Mouse (Mus musculus) MEL (cell line): ENCODE measurements around the gene Morc2a. TPM values are rescaled to one million over a fixed set of nuclear protein-coding genes. Genes with fewer than 3 reads are reported as not detected.
"Not testable (repeated sequence)": the region's sequence is repeated elsewhere in the genome, so short reads cannot be mapped to it uniquely, and the experiment has no call there.

ENCODE experiments used
- DNase-seq: peaks from one replicate; pipeline ENCODE4 v3.0.0; 2011; ENCODE audit warnings: low read depth, low spot score
- H3K27ac ChIP-seq: 2 replicates; pipeline ENCODE4 v1.5.1; 2012; ENCODE audit warnings: low read depth, mild to moderate bottlenecking, control low read depth, low read length, moderate library complexity; ENCODE audit not compliant: control insufficient read depth
- H3K27me3 ChIP-seq, 2 experiments: fragments of 150-350 bp in 1 of 2; sonication (generic) in 1 of 2; 2 replicates each; pipeline ENCODE4 v1.6.1; 2012; ENCODE audit warnings: low read length in 2 of 2, mild to moderate bottlenecking in 2 of 2, improper control_type of control experiment in 1 of 2, moderate library complexity in 1 of 2; ENCODE audit not compliant: insufficient read depth in 2 of 2, control insufficient read depth in 1 of 2
- H3K36me3 ChIP-seq, 2 experiments: 2 replicates each; pipeline ENCODE4 v1.6.1; 2012 to 2014; ENCODE audit warnings: low read length in 2 of 2, improper control_type of control experiment in 1 of 2, inconsistent platforms in 1 of 2, mild to moderate bottlenecking in 1 of 2; ENCODE audit not compliant: insufficient read depth in 2 of 2, control insufficient read depth in 1 of 2
- H3K4me1 ChIP-seq, 2 experiments: fragments of 150-350 bp in 1 of 2; sonication (generic) in 1 of 2; 2 replicates each; pipeline ENCODE4 v1.6.1; 2012; ENCODE audit warnings: low read length in 2 of 2, improper control_type of control experiment in 1 of 2, mild to moderate bottlenecking in 1 of 2; ENCODE audit not compliant: insufficient read depth in 2 of 2, control insufficient read depth in 1 of 2
- H3K4me3 ChIP-seq, 2 experiments: fragments of 150-350 bp in 1 of 2; sonication (generic) in 1 of 2; 2 replicates each; pipeline ENCODE4 v1.5.1; 2012; ENCODE audit warnings: low read depth in 2 of 2, low read length in 2 of 2, mild to moderate bottlenecking in 2 of 2, moderate library complexity in 2 of 2, control low read depth in 1 of 2, improper control_type of control experiment in 1 of 2; ENCODE audit not compliant: control insufficient read depth in 1 of 2, insufficient read depth in 1 of 2
- H3K79me2 ChIP-seq: 2 replicates; pipeline ENCODE4 v1.6.1; 2012; ENCODE audit warnings: mild to moderate bottlenecking, low read length, moderate library complexity; ENCODE audit not compliant: control insufficient read depth, poor library complexity, insufficient read depth
- H3K9ac ChIP-seq: 2 replicates; pipeline ENCODE4 v1.6.1; 2012; ENCODE audit warnings: low read depth, mild to moderate bottlenecking, control low read depth, low read length, moderate library complexity; ENCODE audit not compliant: control insufficient read depth, poor library complexity, severe bottlenecking
- H3K9me3 ChIP-seq: fragments of 150-350 bp; sonication (generic); replicated peaks from 2 replicates; pipeline ENCODE4 v1.6.1; 2012; ENCODE audit warnings: mild to moderate bottlenecking, low read length, improper control_type of control experiment, moderate library complexity; ENCODE audit not compliant: insufficient read depth
- BHLHE40 ChIP-seq: IDR thresholded peaks from 2 replicates; pipeline ENCODE4 v1.6.1; 2012; ENCODE audit warnings: low read depth, mild to moderate bottlenecking, inconsistent platforms, low read length, improper control_type of control experiment, borderline replicate concordance
- CHD2 ChIP-seq: IDR thresholded peaks from 2 replicates; pipeline ENCODE4 v1.6.1; 2011; ENCODE audit warnings: low read length, improper control_type of control experiment
- E2F4 ChIP-seq: IDR thresholded peaks from 2 replicates; pipeline ENCODE4 v1.6.1; 2011; ENCODE audit warnings: low read depth, low read length, improper control_type of control experiment, borderline replicate concordance
- EP300 ChIP-seq, 2 experiments: IDR thresholded peaks; 2 replicates each; pipeline ENCODE4 v1.6.1; 2011; ENCODE audit warnings: improper control_type of control experiment in 2 of 2, low read length in 2 of 2, low read depth in 1 of 2, mild to moderate bottlenecking in 1 of 2
- GABPA ChIP-seq: IDR thresholded peaks from 2 replicates; pipeline ENCODE4 v1.6.1; 2012; ENCODE audit warnings: low read depth, mild to moderate bottlenecking, inconsistent platforms, low read length, improper control_type of control experiment, moderate library complexity
- GATA1 ChIP-seq: IDR thresholded peaks from 2 replicates; pipeline ENCODE4 v1.6.1; 2011; ENCODE audit warnings: low read depth, low read length, improper control_type of control experiment
- KAT2A ChIP-seq: conservative IDR thresholded peaks from 2 replicates; pipeline ENCODE4 v1.6.1; 2012; ENCODE audit warnings: low read depth, low read length, improper control_type of control experiment, inconsistent platforms
- MAX ChIP-seq: IDR thresholded peaks from 2 replicates; pipeline ENCODE4 v1.6.1; 2011; ENCODE audit warnings: low read length, improper control_type of control experiment
- MEF2A ChIP-seq: IDR thresholded peaks from 2 replicates; pipeline ENCODE4 v1.6.1; 2014; ENCODE audit warnings: low read depth, mild to moderate bottlenecking, inconsistent platforms, low read length, improper control_type of control experiment; ENCODE audit not compliant: poor library complexity, insufficient replicate concordance, severe bottlenecking; ENCODE audit errors: extremely low read depth
- MYC ChIP-seq: IDR thresholded peaks from 2 replicates; pipeline ENCODE4 v1.6.1; 2011; ENCODE audit warnings: low read depth, mild to moderate bottlenecking, low read length, improper control_type of control experiment, moderate library complexity
- NRF1 ChIP-seq: IDR thresholded peaks from 2 replicates; pipeline ENCODE4 v1.6.1; 2014; ENCODE audit warnings: low read depth, mild to moderate bottlenecking, inconsistent platforms, low read length, improper control_type of control experiment, moderate library complexity; ENCODE audit not compliant: poor library complexity, insufficient read depth, severe bottlenecking
- POLR2A ChIP-seq, 2 experiments: IDR thresholded peaks; 2 replicates each; pipeline ENCODE4 v1.6.1; 2011 to 2012; ENCODE audit warnings: low read length in 2 of 2, mild to moderate bottlenecking in 2 of 2, control low read depth in 1 of 2, improper control_type of control experiment in 1 of 2, low read depth in 1 of 2, moderate library complexity in 1 of 2; ENCODE audit not compliant: control insufficient read depth in 1 of 2, insufficient read depth in 1 of 2, poor library complexity in 1 of 2
- RAD21 ChIP-seq: IDR thresholded peaks from 2 replicates; pipeline ENCODE4 v1.6.1; 2011; ENCODE audit warnings: mild to moderate bottlenecking, low read depth, low read length, improper control_type of control experiment
- SIN3A ChIP-seq: IDR thresholded peaks from 2 replicates; pipeline ENCODE4 v1.6.1; 2012; ENCODE audit warnings: low read length, improper control_type of control experiment, inconsistent platforms
- TAL1 ChIP-seq: IDR thresholded peaks from 2 replicates; pipeline ENCODE4 v1.6.1; 2012; ENCODE audit warnings: mild to moderate bottlenecking, inconsistent platforms, low read length, moderate library complexity, mixed read lengths
- TBP ChIP-seq: IDR thresholded peaks from 2 replicates; pipeline ENCODE4 v1.8.0; 2011; ENCODE audit warnings: low read depth, low read length, improper control_type of control experiment
- TCF12 ChIP-seq: IDR thresholded peaks from 2 replicates; pipeline ENCODE4 v1.6.1; 2014; ENCODE audit warnings: low read depth, mild to moderate bottlenecking, inconsistent platforms, low read length, improper control_type of control experiment, moderate library complexity
- USF1 ChIP-seq: IDR thresholded peaks from 2 replicates; pipeline ENCODE4 v1.6.1; 2014; ENCODE audit warnings: low read depth, mild to moderate bottlenecking, inconsistent platforms, low read length, improper control_type of control experiment, moderate library complexity
- USF2 ChIP-seq, 2 experiments: IDR thresholded peaks; 2 replicates each; pipeline ENCODE4 v1.6.1; 2011 to 2012; ENCODE audit warnings: improper control_type of control experiment in 2 of 2, low read length in 2 of 2, borderline replicate concordance in 1 of 2, inconsistent platforms in 1 of 2, low read depth in 1 of 2, mild to moderate bottlenecking in 1 of 2; ENCODE audit not compliant: insufficient read depth in 1 of 2
- ZC3H11A ChIP-seq: IDR thresholded peaks from 2 replicates; pipeline ENCODE4 v1.6.1; 2012; ENCODE audit warnings: low read depth, mild to moderate bottlenecking, inconsistent platforms, low read length, improper control_type of control experiment
- ZNF384 ChIP-seq: IDR thresholded peaks from 2 replicates; pipeline ENCODE4 v1.6.1; 2012; ENCODE audit warnings: low read depth, mild to moderate bottlenecking, inconsistent platforms, low read length, improper control_type of control experiment
- polyA plus RNA-seq, 2 experiments: library from polyadenylated mRNA; stranded (reverse) in 1 of 2; unstranded in 1 of 2; fragments of >175 nt in 1 of 2; fragments of >200 nt in 1 of 2; gene quantifications; 2 replicates each; pipeline versions ENCODE4 v1.2.1 to v1.2.4; 2012; ENCODE audit warnings: low replicate concordance in 2 of 2, low read depth in 1 of 2; ENCODE audit not compliant: insufficient read length in 2 of 2, insufficient read depth in 1 of 2, missing spikeins in 1 of 2
- total RNA-seq: library from RNA; depleted of rRNA; stranded (reverse); fragments of 300-350 nt; gene quantifications from 2 replicates; pipeline ENCODE4 v1.2.3, GENCODE M21; 2012

Morc2a gene
- total and polyA plus RNA-seq, 3 experiments, result 14.7 to 25.6 (median 23.4) TPM

DNA sequence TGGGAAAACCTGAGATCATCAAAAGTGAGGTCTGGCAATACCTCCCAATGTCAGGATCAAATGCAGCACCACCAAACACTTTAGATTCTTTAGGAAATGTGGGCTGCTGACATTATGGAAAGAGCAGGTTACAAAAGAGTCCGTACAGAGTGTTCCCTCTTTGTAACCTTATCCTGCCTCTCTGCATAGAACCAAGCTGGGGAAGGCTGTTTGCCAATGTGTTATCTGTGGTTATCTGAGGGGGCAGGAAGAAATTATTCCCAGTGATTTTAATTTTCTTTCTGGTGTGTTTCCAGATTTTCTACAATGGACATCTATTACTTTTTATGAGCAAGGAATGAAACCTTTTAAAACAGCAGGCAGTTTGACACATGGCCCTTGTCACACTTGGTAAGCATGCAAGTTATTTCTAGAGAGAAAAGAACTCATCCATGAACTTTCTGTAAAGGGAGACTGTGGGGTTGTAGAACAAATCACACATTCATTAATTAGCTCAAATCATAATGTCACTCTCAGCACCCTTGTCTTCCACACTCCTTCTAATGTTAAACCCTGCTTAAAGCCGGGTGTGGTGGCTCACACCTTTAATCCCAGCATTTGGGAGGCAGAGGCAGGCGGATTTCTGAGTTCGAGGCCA is 24.5 kb upstream of the Morc2a start:
- H3K4me3 ChIP-seq, result no peak overlapping the region
- H3K27me3 ChIP-seq, result peaks cover 1 to 4% of the 10 kb centered on the region in 2 experiments; a peak in 3 of 4 replicates
- H3K27ac ChIP-seq, result no peak overlapping the region

DNA sequence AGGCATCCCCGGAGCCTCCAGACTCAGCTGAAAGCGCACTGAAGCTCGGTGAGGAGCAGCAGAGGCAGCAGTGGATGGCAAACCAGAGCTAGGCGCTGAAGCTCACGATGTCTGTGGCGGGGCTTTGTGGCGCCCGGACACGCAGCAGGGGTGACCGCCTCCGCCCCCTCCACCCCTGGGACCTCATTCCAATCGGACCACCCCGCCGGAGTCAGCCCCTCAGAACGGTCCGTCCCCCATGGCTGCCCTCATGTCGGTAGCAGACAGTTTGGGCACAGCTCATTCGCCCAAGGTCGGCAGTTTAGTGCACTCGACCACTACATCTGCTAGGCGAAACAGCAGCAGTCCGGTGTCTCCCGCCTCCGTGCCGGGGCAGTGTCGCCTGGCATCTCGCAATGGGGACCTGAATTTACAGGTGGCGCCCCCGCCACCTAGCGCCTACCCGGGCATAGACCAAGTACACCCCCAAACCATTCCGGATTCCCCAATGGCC is 19.9 kb upstream of the Morc2a start:
- DNase-seq, result no peak
- H3K9ac ChIP-seq, result no peak overlapping the region
- H3K4me3 ChIP-seq, result no peak overlapping the region

More for the DNA sequence above, 24.5 kb upstream of the Morc2a start:
- Histone ChIP-seq H3K4me1 (no peaks in the 10 kb centered on the region), H3K9ac (no peak overlapping the region), H3K79me2 (no peaks in the 10 kb centered on the region)
- no peak for DNase-seq
- TF ChIP-seq TCF12 (no peak), GABPA (no peak), TAL1 (no peak), SIN3A (no peak), USF2 (IDR thresholded peaks at IDR 0.05; ENCODE audit: borderline replicate concordance in 1 of 2, insufficient read depth in 1 of 2, low read depth in 1 of 2, low read length in 2 of 2) (no peak), MEF2A (no peak), USF1 (no peak), EP300 (IDR thresholded peaks at IDR 0.05; ENCODE audit: low read depth in 1 of 2, low read length in 2 of 2) (no peak), E2F4 (no peak), MYC (no peak), TBP (no peak), MAX (no peak), KAT2A (no peak), RAD21 (no peak), GATA1 (no peak), BHLHE40 (no peak), ZC3H11A (no peak), NRF1 (no peak)
- TF ChIP-seq, all 39 proteins: peak for 0
- H3K36me3 ChIP-seq, result no peaks in the 10 kb centered on the region
- H3K9me3 ChIP-seq, result no peaks in the 10 kb centered on the region

DNA sequence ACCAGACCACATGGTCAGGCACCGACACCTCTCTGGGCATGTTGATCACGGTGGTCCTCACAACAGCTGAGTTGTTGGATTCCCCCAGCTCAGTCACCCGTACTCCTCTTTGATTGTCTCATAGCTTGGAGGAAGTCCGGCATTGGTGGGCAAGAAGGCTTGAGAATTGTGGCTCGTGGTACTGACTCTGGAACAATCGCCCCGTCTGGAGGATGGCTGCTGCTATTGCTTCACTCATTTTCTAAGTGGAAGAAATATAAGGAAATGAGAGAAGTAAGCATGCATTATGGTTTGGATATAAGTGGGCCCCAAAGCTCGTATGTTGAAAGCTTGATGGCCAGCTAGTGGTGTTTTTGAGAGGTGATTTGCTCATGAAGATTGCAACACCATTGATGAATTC is 15.7 kb upstream of the Morc2a start:
- H3K4me1 ChIP-seq, DNase-seq, H3K79me2 ChIP-seq, H3K9me3 ChIP-seq, H3K27ac ChIP-seq, H3K9ac ChIP-seq, H3K4me3 ChIP-seq, H3K36me3 ChIP-seq, H3K27me3 ChIP-seq: not testable (repeated sequence)

More for the DNA sequence above, 19.9 kb upstream of the Morc2a start:
- H3K79me2 ChIP-seq, result no peaks in the 10 kb centered on the region
- TF ChIP-seq ZNF384 (no peak), NRF1 (no peak), POLR2A (IDR thresholded peaks at IDR 0.05; ENCODE audit: control insufficient read depth in 1 of 2, insufficient read depth in 1 of 2, low read depth in 1 of 2, low read length in 2 of 2, poor library complexity in 1 of 2) (no peak), TBP (no peak), EP300 (IDR thresholded peaks at IDR 0.05; ENCODE audit: low read depth in 1 of 2, low read length in 2 of 2) (no peak), CHD2 (no peak), SIN3A (no peak), BHLHE40 (no peak), GABPA (no peak)
- no peaks in the 10 kb centered on the region for H3K36me3 ChIP-seq
- no peaks in the 10 kb centered on the region for H3K4me1 ChIP-seq
- H3K9me3 ChIP-seq, result no peaks in the 10 kb centered on the region
- H3K27ac ChIP-seq, result no peak overlapping the region
- no peaks in the 10 kb centered on the region; a peak in 3 of 4 replicates for H3K27me3 ChIP-seq
